Mouse (Mus musculus): ENCODE data around the gene Shisal2a.
"Not testable (repeated sequence)": the region's sequence is repeated elsewhere in the genome, so short reads cannot be mapped to it uniquely, and the experiment has no call there.

Gene Shisal2a

DNA sequence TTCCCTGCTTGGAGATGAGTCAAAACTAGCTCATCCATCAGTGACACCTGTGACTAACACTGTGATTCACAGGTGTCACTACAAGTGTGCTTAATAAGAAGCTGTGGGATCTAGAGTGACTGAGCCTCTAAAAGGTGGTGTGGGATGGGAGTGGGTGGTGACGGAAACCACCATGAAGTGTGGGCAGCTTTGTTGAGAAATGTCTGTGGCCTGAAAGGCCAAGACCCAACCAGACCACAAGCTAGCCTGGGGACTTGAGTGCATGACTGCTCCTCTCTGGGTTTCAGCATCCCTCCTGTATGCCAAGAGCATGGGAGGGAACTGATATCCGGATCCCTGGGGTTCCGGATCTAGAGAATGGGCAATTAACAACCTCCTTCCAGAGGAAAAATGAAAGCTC lies 11.7 kb downstream of the Shisal2a start:
- no peak for DNase-seq

DNA sequence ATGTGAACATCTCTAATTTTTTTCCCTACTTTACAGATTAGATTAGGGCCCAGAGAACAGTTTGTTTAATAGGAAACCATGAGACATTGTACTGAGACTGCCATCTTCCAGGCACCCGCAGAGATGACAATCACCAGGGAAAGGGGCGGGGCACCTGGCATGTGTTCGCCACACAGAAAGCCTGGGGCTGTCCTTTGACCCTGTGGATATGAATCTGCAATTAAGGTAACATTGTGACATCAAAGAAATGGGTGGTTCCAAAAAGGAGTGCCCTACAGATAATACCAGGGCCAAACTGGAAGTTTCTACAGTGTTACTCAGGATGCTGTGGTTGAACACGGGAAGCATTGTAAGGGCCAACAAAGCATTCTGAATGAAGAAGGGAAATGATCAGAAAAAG lies 12.7 kb downstream of the Shisal2a start:
- DNase-seq, result no peak

DNA sequence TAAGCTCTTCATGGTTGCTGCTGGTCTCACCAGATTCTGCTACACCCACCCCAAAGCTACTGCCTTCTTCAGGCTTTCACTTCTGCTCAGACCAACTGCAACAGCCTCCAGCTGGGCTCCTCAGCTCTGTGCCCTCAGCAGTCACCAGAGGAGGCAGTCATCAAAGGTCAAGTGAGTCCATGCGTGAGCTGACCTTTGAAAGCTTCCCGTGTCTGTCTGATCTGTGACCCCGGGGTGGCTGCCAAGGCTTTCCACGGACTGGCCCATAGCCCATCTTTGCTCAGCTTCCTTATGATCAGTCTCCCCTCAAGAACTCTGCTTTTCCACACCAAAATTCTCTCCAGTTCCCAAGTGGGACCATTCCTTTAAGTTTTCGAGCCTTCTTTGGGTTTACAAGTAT lies 13.9 kb downstream of the Shisal2a start:
- no peak for DNase-seq

DNA sequence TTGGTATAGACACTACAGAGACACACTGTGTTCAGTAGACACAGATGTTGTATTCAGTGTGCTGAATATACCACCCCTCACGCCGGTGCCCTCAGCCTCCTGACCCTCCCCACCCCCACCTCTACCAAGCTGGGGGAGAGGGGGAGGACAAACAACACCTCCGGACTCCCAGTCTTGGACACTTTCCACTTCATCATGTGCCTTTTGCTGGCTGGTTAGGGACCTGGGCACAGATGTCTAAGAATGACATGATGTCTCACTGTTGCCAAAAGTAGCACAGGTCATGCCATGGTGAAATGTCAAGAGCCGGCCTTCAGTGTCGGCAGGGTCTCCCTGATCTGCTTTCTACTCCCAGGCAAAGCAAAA lies 19.1 kb downstream of the Shisal2a start:
- DNase-seq, result no peak

DNA sequence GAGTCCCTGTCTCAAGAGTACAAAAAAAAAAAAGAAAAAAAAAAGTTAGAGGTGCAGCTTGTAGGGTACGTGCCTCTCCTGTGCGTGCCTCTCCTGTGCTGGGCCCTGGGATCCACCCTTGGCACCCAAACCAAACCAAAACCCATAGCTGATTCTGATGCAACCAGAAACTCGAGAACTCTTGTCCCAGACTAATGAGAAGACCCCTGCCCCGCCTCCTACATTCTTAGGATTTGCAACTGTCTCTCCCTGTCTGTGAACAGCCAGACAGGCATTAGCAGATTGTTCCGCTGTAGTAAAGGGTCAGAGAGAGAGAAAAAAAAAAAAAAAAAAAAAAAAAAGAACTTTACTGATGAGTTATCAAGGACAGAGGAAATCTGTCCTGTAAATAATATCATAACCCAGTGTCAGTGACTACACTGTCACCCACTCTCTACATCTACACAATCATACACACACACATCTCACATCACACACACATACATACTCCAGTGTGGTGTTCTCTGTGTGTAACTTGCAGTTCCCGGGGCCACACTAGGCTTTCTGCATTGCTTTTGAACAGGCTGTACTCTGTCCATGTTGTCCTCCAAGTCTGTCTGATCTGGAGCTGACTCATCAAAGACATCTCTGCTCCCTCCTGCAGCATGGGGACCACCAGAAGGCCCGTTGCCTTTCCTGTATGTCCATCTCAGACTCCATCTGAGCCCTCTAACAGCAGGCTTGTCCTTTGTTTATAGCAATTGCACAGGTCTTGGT lies 19.6 kb downstream of the Shisal2a start:
- no peak for DNase-seq

DNA sequence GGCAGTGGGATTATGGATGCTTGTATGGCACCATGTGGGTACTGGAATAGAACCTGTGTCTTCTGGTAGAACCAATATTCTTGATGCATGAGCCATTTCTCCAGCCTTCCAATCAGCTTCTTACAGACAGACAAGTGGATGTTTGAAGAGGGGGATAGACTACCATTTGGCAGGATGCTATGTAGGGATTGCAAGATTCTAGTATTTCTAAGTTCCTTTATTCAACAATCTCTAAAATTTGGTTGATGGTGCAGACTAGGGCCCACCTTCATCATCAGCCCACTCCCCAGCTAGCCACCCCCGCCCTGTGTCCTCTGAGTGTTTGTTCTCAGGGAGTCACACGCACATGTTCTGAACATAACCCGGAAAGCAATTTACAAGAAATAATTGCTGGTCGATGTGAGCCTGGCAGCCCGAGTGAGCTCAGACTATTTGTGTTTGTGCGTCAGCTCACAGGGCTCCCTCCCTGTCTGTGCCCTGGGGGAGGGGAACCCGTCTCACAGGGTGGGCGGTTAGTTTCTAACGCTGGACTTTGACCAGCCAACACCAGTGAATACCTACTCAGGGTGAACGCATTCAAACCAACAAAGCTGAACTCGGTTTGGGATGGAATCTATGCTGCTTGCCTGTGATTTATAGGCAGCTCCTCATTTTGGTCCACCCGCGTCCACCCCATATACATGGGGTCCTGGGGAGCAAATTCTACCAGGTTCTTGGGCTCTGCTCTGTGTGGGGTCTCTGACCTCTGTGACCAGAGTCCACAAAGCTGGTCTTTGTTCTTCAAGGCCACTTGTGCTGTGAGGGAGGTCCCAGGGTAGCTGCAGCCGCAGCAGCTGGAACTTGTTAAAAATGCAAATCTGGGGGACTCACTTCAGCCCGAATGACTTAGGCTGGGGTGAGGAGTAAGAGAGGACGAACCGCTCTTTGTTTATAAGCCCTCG lies 20.6 kb downstream of the Shisal2a start:
- DNase-seq, result no peak

DNA sequence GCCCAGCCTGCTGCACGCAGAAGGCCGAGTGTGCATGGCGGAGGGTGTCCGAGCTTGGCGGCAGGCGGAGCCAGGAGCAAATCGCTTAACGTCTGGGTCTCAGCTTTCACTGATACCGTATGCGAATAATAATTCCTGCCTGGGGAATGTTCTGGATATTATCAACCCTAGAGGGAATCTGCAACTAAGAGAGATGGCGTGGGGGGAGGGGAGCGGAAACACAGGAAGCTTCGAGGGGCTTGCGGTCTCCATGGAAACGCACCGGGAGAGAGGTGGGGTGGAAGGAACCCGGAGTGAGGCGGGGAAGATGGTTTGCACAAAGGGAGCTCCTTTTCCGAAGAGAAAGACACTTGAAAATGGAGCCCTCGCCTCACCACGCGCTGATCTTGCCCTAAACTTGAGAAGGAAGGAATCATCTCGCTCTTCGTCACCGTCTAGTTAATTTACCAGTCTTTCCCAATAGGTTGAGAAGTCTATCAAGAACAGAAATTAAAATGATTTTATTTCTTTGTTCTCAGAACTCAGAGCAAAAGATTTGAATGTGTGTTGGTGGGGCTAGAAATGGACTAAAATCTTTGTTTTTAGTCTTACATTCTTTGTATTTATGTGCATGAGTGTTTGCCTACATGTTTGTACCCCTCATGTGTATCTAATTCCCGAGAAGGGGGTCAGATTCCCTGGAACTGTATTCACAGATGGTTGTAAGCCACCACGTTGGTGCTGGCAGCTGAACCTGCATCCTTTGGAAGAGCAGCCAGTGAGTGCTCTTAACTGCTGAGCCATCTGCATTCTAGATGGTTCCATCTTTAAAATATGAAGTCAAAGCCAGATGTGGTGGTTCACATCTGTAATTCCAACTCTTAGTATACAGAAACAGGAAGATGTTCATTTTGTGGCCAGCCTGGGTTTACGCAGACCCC lies 22.8 kb downstream of the Shisal2a start:
- DNase-seq, result peak; percentile 78 to 87

DNA sequence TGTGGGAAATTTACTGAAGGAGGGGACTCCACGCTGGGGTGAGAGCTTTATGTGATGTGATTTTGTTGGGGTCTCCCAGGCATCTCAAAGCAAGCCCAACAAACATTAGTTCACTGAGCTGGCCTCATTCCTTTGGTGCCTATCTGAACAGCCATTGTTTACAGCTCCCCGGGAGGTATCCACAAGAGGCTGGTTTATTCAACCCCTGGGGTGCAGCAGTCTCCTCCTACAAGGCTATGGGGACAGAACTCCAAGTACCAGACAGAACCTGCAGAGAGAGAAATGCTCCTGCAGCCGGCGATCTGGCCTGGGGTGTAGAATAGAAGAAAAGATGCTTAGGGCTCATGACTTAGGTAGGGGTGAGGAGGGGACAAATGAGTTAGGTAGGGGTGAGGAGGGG lies 24.7 kb downstream of the Shisal2a start:
- DNase-seq, result no peak

DNA sequence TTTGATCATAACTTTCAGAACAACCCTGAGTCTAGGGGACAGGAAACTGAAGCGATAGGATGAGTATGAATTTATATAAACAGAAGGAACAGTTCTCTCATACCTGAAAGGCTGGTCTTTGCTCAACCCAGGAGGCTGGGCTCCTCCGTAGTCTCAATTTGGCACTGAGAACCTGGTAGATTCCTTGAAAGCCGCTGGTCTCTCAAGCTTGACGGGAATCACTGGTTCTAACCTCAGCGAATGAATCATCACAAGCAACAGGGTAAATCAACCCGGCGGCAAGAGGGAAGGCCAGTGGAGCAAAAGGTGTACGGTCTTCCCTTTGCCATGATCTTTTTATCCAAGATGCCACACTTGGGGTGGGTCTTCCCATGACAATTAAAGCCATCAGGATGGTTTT lies 25.7 kb downstream of the Shisal2a start:
- DNase-seq, result no peak

DNA sequence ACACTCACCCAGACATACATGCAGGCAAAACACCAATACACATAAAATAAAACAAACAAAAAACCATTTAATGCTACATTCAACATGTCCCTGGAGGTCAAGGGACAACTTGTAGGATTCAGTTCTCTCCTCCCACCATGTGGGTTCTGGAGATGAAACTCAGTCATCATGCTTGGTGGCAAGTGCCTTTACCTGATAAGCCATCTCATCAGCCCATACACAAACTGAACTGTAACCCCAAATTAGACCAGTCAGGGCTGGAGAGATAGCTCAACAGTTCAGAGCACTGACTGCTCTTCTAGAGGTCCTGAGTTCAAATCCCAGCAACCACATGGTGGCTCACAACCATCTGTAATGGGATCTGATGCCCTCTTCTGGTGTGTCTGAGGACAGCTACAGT lies 29.6 kb downstream of the Shisal2a start:
- DNase-seq, result not testable (repeated sequence)

DNA sequence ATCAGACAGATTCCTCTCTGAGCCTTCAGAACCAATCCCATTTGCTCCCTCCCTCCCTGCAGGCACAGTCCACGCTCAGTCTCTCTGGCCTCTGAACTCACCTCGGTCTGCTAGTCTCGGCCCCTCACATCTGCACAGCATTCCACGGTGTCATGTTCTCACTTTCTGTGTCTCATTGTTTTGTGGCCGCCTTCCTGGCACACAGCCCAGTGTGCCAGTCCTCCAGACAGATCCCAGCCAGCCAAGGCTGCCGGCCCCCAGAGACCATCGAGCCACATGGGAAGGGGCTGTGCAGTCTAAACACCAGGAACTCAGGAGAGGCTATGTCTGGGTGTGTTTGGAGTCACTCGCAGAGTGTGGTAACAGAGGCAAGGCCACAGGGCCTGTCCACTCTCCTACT lies 32.3 kb downstream of the Shisal2a start:
- peak in 1 of 2 experiments; percentile 32 for DNase-seq

DNA sequence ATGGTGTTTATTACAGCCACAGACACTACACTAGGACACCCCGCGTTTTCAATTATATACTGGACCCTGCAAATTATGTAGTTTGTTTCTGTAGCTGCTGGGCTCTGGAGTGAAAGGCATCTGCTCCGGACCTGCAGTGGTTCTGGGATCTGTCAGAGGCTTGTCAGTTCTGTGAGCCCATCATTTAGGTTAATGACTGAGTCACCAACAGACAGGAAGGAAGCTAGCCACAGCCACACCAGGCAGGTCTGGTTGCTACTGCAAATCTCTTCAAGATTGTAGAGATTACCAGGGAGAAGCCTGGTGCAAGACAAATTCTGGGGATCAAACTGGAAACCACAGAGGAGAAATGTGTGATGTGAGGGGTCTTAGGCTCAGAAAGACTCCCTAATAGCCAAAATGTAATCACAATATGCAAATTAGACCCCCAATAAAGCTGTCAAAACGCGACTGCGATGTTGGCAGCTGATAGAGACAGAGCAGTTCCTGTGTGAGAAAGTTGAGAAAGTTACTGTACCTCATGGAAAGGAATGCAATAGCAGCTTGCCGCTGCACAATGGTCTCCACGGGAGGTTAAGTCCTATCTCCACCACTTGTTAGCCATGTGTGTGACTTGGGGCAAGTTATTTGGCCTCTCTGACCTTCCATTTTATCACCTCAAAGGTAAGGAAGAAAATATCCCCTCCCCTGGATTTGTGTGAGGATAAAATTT lies 33.2 kb downstream of the Shisal2a start:
- no peak for DNase-seq

DNA sequence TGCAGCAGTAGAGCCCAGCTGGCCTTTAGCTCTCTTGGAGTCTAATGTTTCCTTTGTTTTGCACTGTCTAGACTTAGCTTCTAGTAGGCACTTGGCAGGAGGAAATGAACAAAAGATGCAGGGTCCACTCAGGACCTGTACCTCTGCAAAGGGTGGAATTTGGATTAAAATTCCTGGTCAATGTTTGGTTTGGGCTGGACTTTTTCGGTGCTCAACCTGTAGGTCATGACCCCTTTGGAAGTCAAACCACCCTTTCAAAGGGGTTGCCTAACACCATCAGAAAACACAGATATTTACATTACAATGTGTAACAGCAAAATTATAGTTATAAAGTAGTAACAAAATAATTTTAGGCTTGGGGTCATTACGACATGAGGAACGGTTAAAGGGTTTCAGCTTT lies 34.1 kb downstream of the Shisal2a start:
- no peak for DNase-seq

DNA sequence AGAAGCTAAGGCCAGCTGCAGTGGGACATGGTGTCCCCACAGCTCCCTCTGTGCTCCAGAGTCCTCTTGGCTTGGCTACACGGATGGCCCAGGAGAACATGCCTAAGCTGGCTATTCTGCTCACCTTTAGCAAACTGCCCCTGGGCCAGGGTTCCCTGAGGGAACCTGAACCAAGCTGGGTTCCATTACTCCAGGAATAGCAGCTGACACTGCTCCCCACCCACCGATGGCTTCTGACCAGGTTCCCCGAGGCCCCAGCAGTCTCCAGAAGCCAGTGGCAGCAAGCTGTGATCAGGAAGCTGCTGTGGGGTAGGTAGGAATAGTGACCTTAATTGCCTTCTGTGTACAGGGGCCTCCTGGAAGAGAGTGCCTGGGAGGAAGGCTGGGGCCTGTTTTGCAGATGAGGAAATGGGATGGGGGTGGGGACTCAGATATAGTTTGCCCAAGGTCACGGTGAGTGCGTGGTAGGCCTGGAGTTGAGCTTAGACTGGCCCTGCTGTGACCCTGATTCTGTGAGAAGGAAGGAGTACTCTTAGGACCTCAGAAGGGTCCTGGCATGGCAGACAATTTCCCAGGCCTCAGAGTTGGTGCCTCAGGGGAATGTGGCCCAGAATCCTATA lies 34.8 kb downstream of the Shisal2a start:
- DNase-seq, result no peak

DNA sequence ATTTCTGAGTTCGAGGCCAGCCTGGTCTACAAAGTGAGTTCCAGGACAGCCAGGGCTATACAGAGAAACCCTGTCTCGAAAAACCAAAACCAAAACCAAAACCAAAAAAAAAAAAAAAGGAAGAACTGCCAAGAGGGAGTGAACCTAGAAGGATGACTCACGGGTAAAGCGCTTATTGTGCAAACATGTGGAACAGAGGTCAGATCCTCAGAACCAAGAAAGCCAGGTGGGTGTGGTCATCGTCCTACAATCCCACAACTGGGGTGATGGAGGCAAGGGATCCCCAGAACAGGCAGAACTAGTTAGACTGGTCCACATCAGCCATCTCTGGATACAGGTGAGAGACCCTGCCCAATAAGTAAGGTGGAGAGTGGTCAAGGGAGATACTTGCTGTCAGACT lies 36.0 kb downstream of the Shisal2a start:
- no peak for DNase-seq

DNA sequence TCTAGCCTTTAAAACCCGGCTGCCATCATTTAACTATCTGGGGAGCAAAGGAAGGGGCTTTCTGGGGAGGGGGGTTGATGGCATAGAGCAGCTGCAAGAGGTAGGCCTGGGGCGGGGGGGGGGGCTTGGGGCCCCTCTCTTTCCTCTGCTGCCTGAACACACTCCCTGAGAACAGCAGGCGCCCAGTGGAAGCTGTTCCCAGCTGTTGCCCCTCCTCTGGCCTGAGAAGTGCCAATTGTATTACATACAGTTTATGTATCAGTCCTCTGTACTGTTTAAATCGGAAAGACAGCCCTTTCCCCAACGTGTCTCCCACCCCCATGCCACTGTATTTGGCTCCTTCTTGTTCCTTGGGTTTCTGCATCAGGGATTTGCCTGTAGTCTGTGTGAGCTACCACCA lies 37.3 kb downstream of the Shisal2a start:
- no peak for DNase-seq

DNA sequence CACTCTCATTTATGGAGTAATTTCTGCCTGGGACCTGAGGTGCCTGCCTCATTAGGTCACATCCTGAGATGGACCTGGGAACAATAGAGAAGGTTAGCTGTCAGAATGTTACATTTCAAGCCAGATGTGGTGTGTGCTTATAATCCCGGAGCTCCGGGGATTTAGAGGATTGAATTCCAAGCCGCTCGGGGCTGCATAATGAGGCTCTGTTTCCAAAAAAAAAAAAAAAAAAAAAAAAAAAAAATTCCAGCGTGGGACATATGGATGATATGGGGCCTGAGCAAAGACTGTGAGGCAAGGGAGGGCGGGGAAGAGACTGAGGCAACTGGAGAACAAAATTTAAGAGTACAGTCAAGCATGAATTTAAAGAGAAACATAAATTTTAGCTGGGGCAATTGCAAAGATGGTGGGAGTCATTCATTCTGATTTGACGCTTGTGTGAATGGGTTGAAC lies 38.5 kb downstream of the Shisal2a start:
- no peak for DNase-seq

DNA sequence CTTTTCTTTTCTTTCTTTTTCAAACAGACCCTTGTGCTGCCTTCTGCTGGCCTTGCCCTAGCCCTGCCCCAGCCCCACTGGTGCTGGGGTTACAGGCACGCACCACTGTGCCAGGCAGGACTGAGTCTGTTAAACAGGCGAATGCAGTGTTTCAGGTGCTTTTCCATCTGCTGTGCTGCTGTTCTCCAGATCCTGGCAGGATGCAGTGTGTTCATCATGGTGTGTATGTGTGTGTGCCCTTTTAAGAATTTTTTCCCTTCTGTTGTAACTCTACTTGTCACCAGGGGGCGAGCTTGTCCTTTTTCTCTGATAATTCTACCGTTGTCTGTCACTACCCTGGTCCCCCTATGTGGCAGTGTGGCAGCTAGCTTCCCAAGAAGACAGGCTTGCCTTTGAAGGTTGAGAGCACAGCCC lies 43.9 kb downstream of the Shisal2a start:
- DNase-seq, result peak; percentile 87 to 90

DNA sequence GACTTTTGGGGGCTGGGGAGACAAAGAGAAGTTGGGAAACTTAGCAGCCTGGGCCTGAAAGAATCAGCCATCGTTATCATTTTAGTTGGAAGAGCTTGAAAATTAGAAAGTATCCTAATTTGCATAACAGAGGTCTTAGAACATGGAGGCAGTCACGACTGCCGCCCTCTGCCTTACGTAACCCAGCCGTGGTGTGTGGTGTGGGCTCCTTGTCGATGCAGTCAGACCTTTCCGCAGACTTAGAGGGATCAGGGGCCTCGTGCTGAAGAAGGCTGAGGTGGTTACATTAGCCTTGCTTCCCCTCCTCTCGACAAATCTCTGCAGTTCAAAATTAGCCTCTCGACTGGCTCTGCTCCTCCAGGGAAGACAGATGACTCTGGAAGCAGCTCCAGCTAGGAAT lies 44.3 kb downstream of the Shisal2a start:
- no peak for DNase-seq

DNA sequence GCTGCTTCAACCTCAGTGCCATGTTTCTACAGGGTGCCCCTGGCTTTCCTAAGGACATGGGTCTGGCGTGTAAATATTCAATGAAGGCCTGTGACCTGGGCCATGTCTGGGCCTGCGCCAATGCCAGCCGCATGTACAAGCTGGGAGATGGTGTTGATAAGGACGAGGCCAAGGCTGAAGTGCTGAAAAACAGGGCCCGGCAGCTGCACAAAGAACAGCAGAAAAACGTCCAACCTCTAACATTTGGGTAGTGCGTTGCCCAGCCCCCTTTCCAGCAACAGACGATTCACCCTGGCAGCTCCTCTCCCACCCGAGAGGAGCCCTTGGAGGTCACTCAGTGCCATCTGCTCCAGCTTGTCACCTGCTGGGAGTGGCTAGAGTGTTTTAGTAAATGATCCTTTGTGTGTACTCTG lies 44.8 kb downstream of the Shisal2a start:
- peak; percentile 50 to 60 for DNase-seq

DNA sequence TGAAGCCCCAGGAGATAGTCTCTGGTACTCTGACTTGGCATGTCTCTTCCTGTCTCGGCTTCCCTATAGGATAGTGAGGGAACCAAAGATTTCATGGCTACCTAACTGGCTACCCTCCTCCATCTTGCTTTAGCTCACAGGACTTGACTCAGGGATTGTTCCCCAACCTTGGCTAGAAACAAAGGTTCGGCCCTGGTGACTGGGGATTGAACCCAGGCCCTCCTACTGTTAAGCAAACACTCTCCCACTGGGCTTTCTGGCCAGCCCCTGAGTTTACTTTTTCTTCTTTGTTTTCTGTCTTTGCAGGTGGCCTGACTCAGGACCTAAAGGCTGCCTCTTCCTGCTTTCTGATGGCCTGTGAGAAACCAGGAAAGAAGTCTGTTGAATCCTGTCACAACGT lies 45.3 kb downstream of the Shisal2a start:
- DNase-seq, result no peak

DNA sequence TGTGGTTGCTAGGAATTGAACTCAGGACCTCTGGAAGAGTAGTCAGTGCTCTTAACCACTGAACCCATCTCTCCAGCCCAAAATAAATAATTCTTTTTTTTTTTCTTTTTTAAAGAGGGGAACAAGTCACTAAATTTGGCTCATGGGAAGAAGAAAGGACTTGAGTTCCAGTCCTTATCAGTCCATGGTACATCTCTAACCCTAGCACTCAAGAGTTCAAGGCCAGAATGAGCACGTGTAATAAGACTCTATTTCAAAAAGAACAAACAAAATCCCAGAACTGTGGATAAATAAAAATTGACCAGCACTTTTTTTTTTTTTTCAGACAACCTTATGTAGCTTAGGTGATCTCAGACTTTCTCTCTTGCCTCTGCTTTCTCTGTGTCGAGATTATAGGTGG lies 46.4 kb downstream of the Shisal2a start:
- DNase-seq, result no peak
